Mouse (Mus musculus) thymus, adult 18-20 months (tissue): Measurements from ENCODE around the gene Mark1.

Experiments used
- DNase-seq, 2 experiments: peaks; one replicate each; pipeline ENCODE4 v3.0.0; 2022; ENCODE audit warnings: mixed read lengths in 2 of 2

The Mark1 gene

GRCm38 (mm10) chr1:184961853-184962252 lies 37.5 kb downstream of the Mark1 start:
- no peak for DNase-seq

- no peak for DNase-seq
Measured at GRCm38 (mm10) chr1:184958818-184959217, 40.6 kb downstream of the Mark1 start.

GRCm38 (mm10) chr1:184958388-184958787 lies 41.0 kb downstream of the Mark1 start:
- DNase-seq = no peak

GRCm38 (mm10) chr1:184951758-184952157 lies 47.6 kb downstream of the Mark1 start:
- DNase-seq = no peak

- DNase-seq = no peak
Measured at GRCm38 (mm10) chr1:184951057-184951456, 48.3 kb downstream of the Mark1 start.

GRCm38 (mm10) chr1:184938106-184938505 lies 61.3 kb downstream of the Mark1 start:
- no peak for DNase-seq

- DNase-seq = no peak
Measured at GRCm38 (mm10) chr1:184935980-184936379, 63.4 kb downstream of the Mark1 start.

- DNase-seq = no peak
Measured at GRCm38 (mm10) chr1:184935490-184935889, 63.9 kb downstream of the Mark1 start.

- DNase-seq = no peak
Measured at GRCm38 (mm10) chr1:184931097-184931496, 68.3 kb downstream of the Mark1 start.

GRCm38 (mm10) chr1:184928382-184928781 lies 71.0 kb downstream of the Mark1 start:
- no peak for DNase-seq

- DNase-seq = no peak
Measured at GRCm38 (mm10) chr1:184927911-184928310, 71.5 kb downstream of the Mark1 start.

GRCm38 (mm10) chr1:184922824-184923223 lies 76.5 kb downstream of the Mark1 start:
- no peak for DNase-seq

GRCm38 (mm10) chr1:184920057-184920456 lies 79.3 kb downstream of the Mark1 start:
- DNase-seq = no peak

GRCm38 (mm10) chr1:184918227-184918888 lies 81.0 kb downstream of the Mark1 start:
- DNase-seq = no peak

- no peak for DNase-seq
Measured at GRCm38 (mm10) chr1:184912336-184912735, 87.0 kb downstream of the Mark1 start.

- DNase-seq = no peak
Measured at GRCm38 (mm10) chr1:184911861-184912260, 87.5 kb downstream of the Mark1 start.

- no peak for DNase-seq
Measured at GRCm38 (mm10) chr1:184908558-184908957, 90.8 kb downstream of the Mark1 start.

GRCm38 (mm10) chr1:184905904-184906745 lies 93.2 kb downstream of the Mark1 start:
- no peak for DNase-seq

- DNase-seq = no peak
Measured at GRCm38 (mm10) chr1:184905371-184905770, 94.0 kb downstream of the Mark1 start.

- no peak for DNase-seq
Measured at GRCm38 (mm10) chr1:184903697-184904096, 95.7 kb downstream of the Mark1 start.

GRCm38 (mm10) chr1:184902886-184903285 lies 96.5 kb downstream of the Mark1 start:
- no peak for DNase-seq

GRCm38 (mm10) chr1:184897350-184897749 lies 102.0 kb downstream of the Mark1 start:
- DNase-seq = no peak

- no peak for DNase-seq
Measured at GRCm38 (mm10) chr1:184891998-184892397, 107.4 kb downstream of the Mark1 start.

- no peak for DNase-seq
Measured at GRCm38 (mm10) chr1:184889454-184889853, 109.9 kb downstream of the Mark1 start.
